ENCODE assay signal across 10 mouse cellular contexts in the genomic region with DNA sequence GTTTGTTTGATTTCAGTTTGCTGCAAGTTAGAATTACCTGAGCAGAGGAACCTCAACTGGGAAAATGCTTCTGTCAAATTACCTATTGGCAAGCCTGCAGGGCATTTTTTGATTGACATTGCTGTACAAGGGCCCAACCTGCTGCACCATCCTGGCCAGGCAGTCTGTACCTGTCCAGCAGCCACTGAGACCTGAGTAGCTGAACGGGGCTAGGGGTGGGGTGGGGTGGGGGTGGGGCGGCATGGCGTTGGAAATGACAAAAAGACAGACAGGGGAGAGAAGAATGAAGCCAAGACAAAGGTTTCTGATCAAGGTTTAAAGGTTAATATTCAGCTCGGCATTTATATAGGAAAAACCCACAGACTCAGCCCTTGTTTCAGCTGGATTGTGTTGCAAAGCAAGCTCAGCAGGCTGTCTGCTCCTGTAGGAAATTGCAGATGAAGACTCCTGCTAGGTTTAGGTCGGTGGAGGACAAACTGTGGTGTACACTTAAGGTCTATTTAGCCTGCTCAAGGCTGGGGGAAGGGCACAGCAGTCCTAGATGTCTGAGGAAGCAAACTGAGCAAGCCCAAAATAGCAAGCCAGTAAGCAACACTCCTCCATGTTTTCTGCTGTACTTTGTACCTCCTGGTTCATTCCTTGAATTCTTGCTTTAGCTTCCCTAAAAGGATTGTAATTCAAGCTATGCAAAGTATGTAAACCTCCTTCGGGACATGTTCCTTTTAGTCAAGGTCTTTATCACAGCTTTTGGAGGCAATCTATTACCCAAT.
A peak's percentile ranks its signal among the peaks of the same experiment; 100 is the strongest.
DNase-seq lines count a peak whose midpoint lies in the region; ATAC-seq lines count a peak whose summit lies in the region.
"Had no signal": no experiment of that assay in that cellular context is flagged by ENCODE, and none has a peak within 500 bp of the region (broad histone marks: within the 10 kb centered on the region; RNA-seq: fewer than 3 reads in every experiment).

No protein-coding gene starts in this region.

- 24% methylated on average over 6 of the region's 6 CpGs for WGBS in midbrain, embryonic 10.5 days
- WGBS in midbrain, embryonic 16.5 days, result 19% methylated on average over 6 of the region's 6 CpGs
- 22% methylated on average over 6 of the region's 6 CpGs for WGBS in kidney, embryonic 14.5 days

- ATAC-seq in midbrain, embryonic 16.5 days, result no peak
- peak; percentile 39; the same call in 1 of the 2 replicates for ATAC-seq in kidney, embryonic 14.5 days (ENCODE audit: low FRiP score, low TSS enrichment)
- ATAC-seq: hindbrain, embryonic 16.5 days; midbrain, embryonic 13.5 days had no signal

- no peak overlapping the region for H3K9ac ChIP-seq in midbrain, embryonic 16.5 days (ENCODE audit: low read depth, low read length)
- no peak overlapping the region for H3K9ac ChIP-seq in kidney, embryonic 14.5 days (ENCODE audit: low read depth, low read length)
- H3K9ac ChIP-seq: midbrain, embryonic 13.5 days had no signal

- no peaks in the 10 kb centered on the region for H3K36me3 ChIP-seq in midbrain, embryonic 10.5 days
- H3K36me3 ChIP-seq in midbrain, embryonic 16.5 days (ENCODE audit: control insufficient read depth, insufficient read depth, low read length), result no peaks in the 10 kb centered on the region
- H3K36me3 ChIP-seq in kidney, embryonic 14.5 days (ENCODE audit: control insufficient read depth, insufficient read depth, low read length), result no peaks in the 10 kb centered on the region
- H3K36me3 ChIP-seq: midbrain, embryonic 13.5 days had no signal

- peak; percentile 1 to 15 for DNase-seq in frontal cortex, adult 2 months (ENCODE audit: extremely low spot score in 1 of 2, low spot score in 1 of 2)
- no peak for DNase-seq in frontal cortex, postnatal 10 days (ENCODE audit: low spot score in 2 of 2)
- DNase-seq in midbrain, embryonic 10.5 days (ENCODE audit: low spot score), result peak; percentile 12
- DNase-seq in telencephalon, adult 2 months (ENCODE audit: low read depth, low spot score), result peak; percentile 6
- DNase-seq in ovary, postnatal 36 days (ENCODE audit: low spot score), result no peak
- no peak for DNase-seq in cerebellum, adult 9-10 months

- H3K4me1 ChIP-seq in midbrain, embryonic 10.5 days, result peaks cover 7% of the 10 kb centered on the region; the same call in 1 of the 2 replicates
- H3K4me1 ChIP-seq in midbrain, embryonic 16.5 days (ENCODE audit: control insufficient read depth, insufficient read depth, low read length), result no peaks in the 10 kb centered on the region
- H3K4me1 ChIP-seq in kidney, embryonic 14.5 days (ENCODE audit: control insufficient read depth, insufficient read depth, low read length), result 0 out of 2 replicates have a peak, but pooled peaks cover 3% of the 10 kb centered on the region

- no peak overlapping the region for H3K4me3 ChIP-seq in midbrain, embryonic 10.5 days
- H3K4me3 ChIP-seq in midbrain, embryonic 16.5 days (ENCODE audit: low read depth, low read length), result no peak overlapping the region
- H3K4me3 ChIP-seq in kidney, embryonic 14.5 days (ENCODE audit: low read length), result no peak overlapping the region
- H3K4me3 ChIP-seq: midbrain, embryonic 13.5 days had no signal

- H3K9me3 ChIP-seq in midbrain, embryonic 10.5 days (replicated peaks), result no peaks in the 10 kb centered on the region
- no peaks in the 10 kb centered on the region for H3K9me3 ChIP-seq in midbrain, embryonic 16.5 days (replicated peaks; ENCODE audit: control insufficient read depth, low read length, poor library complexity, severe bottlenecking)
- H3K9me3 ChIP-seq in kidney, embryonic 14.5 days (ENCODE audit: control insufficient read depth, low read length), result no peaks in the 10 kb centered on the region
- H3K9me3 ChIP-seq: midbrain, embryonic 13.5 days had no signal

- no peak overlapping the region; the same call in 1 of the 2 replicates for H3K27ac ChIP-seq in midbrain, embryonic 10.5 days (replicated peaks)
- H3K27ac ChIP-seq in midbrain, embryonic 16.5 days (ENCODE audit: low read length), result no peak overlapping the region
- no peak overlapping the region for H3K27ac ChIP-seq in kidney, embryonic 14.5 days (ENCODE audit: low read depth, low read length)
- H3K27ac ChIP-seq: midbrain, embryonic 13.5 days had no signal

- H3K4me2 ChIP-seq in midbrain, embryonic 16.5 days (ENCODE audit: low read length), result no peak overlapping the region
- H3K4me2 ChIP-seq in kidney, embryonic 14.5 days (replicated peaks; ENCODE audit: low read depth, low read length), result no peak overlapping the region
- H3K4me2 ChIP-seq: midbrain, embryonic 13.5 days had no signal

- no peaks in the 10 kb centered on the region for H3K27me3 ChIP-seq in midbrain, embryonic 10.5 days (ENCODE audit: low read depth, poor library complexity, severe bottlenecking)
- no peaks in the 10 kb centered on the region for H3K27me3 ChIP-seq in midbrain, embryonic 16.5 days (ENCODE audit: control insufficient read depth, insufficient read depth, low read depth, low read length)
- no peaks in the 10 kb centered on the region for H3K27me3 ChIP-seq in kidney, embryonic 14.5 days (ENCODE audit: control insufficient read depth, insufficient read depth, low read length)
- H3K27me3 ChIP-seq: midbrain, embryonic 13.5 days had no signal

Comparison
In these comparisons a context has a peak if more than half of its experiments do, and no peak if none do; other contexts are left out.
1. DNase-seq: peak in frontal cortex, adult 2 months (2 of 2), midbrain, embryonic 10.5 days (single experiment) and telencephalon, adult 2 months (single experiment); none in frontal cortex, postnatal 10 days (0 of 2), ovary, postnatal 36 days (single experiment) and cerebellum, adult 9-10 months (single experiment).